Mouse (Mus musculus): ENCODE data around the gene Rexo4.

- no peak for TF ChIP-seq ZNF384 (IDR thresholded peaks at IDR 0.05; ENCODE audit: low read depth, low read length)
- no peak for TF ChIP-seq ZC3H11A (IDR thresholded peaks at IDR 0.05; ENCODE audit: borderline replicate concordance, low read depth, low read length)
- no peak for TF ChIP-seq HCFC1 (IDR thresholded peaks at IDR 0.05; ENCODE audit: borderline replicate concordance, insufficient read depth, low read length)
- TF ChIP-seq CHD2 (IDR thresholded peaks at IDR 0.05; ENCODE audit: low read depth, low read length), result no peak
- no peak for TF ChIP-seq MAFK (IDR thresholded peaks at IDR 0.05; ENCODE audit: insufficient read depth, low read depth, low read length)
Measured at GRCm38 (mm10) chr2:26935286-26935685, 28.9 kb downstream of the Rexo4 start.
